Mouse (Mus musculus) kidney, embryonic 14.5 days (tissue): Measurements from ENCODE around the gene Znrf2. TPM values are rescaled to one million over a fixed set of nuclear protein-coding genes. Genes with fewer than 3 reads are reported as not detected.

Source experiments
- ATAC-seq: fragments of 200-750 bp; cut with Nextera tagmentation; 2 replicates; pipeline ENCODE4 v1.8.0; 2017; ENCODE audit warnings: moderate number of reproducible peaks, mild to moderate bottlenecking, moderate TSS enrichment, moderate library complexity; ENCODE audit not compliant: low FRiP score, low TSS enrichment
- H3K27ac ChIP-seq: fragments of 300-500 bp; sonication (generic); 2 replicates; pipeline ENCODE4 v1.5.1; 2014; ENCODE audit warnings: low read depth, mild to moderate bottlenecking, low read length, moderate library complexity, mixed read lengths
- H3K27me3 ChIP-seq: fragments of 300-500 bp; sonication (generic); 2 replicates; pipeline ENCODE4 v1.6.1; 2014; ENCODE audit warnings: mild to moderate bottlenecking, low read length; ENCODE audit not compliant: control insufficient read depth, insufficient read depth
- H3K36me3 ChIP-seq: fragments of 300-500 bp; sonication (generic); 2 replicates; pipeline ENCODE4 v1.6.1; 2014; ENCODE audit warnings: low read length, mixed read lengths; ENCODE audit not compliant: control insufficient read depth, insufficient read depth
- H3K4me1 ChIP-seq: fragments of 300-500 bp; sonication (generic); 2 replicates; pipeline ENCODE4 v1.6.1; 2014; ENCODE audit warnings: low read length, mixed read lengths; ENCODE audit not compliant: control insufficient read depth, insufficient read depth
- H3K4me2 ChIP-seq: fragments of 300-500 bp; sonication (generic); replicated peaks from 2 replicates; pipeline ENCODE4 v1.6.1; 2014; ENCODE audit warnings: low read depth, mild to moderate bottlenecking, low read length
- H3K4me3 ChIP-seq: fragments of 300-500 bp; sonication (generic); 2 replicates; pipeline ENCODE4 v1.5.1; 2014; ENCODE audit warnings: mild to moderate bottlenecking, low read length
- H3K9ac ChIP-seq: fragments of 300-500 bp; sonication (generic); 2 replicates; pipeline ENCODE4 v1.6.1; 2014; ENCODE audit warnings: low read depth, mild to moderate bottlenecking, low read length, moderate library complexity
- H3K9me3 ChIP-seq: fragments of 300-500 bp; sonication (generic); 2 replicates; pipeline ENCODE4 v1.6.1; 2016; ENCODE audit warnings: low read length; ENCODE audit not compliant: control insufficient read depth
- WGBS: fragments of 180-500 bp; shearing (Covaris S2); extraction: QIAGEN DNeasy Blood & Tissue Kit; methylation state at CpG from one replicate; pipeline ENCODE4 v1.1.7; 2014; 5-methylcytosine and 5-hydroxymethylcytosine counted together
- polyA plus RNA-seq: library from polyadenylated mRNA; unstranded; fragments of >200 nt; fragmentation: Nextera tagmentation; extraction: Ambion mirVana; gene quantifications from 2 replicates; pipeline ENCODE4 v1.2.1, GENCODE M21; 2014

Gene Znrf2
- polyA plus RNA-seq, 1 experiment from 2014 or later, result 4.5 TPM

- H3K36me3 ChIP-seq, result no peaks in the 10 kb centered on the region
- H3K4me2 ChIP-seq, result no peak overlapping the region
- H3K27me3 ChIP-seq, result no peaks in the 10 kb centered on the region
- no peaks in the 10 kb centered on the region for H3K4me1 ChIP-seq
- no peak overlapping the region for H3K4me3 ChIP-seq
- no peak overlapping the region for H3K27ac ChIP-seq
- ATAC-seq, result no peak
- H3K9ac ChIP-seq, result no peak overlapping the region
- 65% methylated on average over 5 of the region's 5 CpGs for WGBS
- H3K9me3 ChIP-seq, result no peaks in the 10 kb centered on the region; the same call in 1 of the 2 replicates
Observed at GRCm38 (mm10) chr6:54795971-54796370, 20.7 kb upstream of the Znrf2 start.

DNA sequence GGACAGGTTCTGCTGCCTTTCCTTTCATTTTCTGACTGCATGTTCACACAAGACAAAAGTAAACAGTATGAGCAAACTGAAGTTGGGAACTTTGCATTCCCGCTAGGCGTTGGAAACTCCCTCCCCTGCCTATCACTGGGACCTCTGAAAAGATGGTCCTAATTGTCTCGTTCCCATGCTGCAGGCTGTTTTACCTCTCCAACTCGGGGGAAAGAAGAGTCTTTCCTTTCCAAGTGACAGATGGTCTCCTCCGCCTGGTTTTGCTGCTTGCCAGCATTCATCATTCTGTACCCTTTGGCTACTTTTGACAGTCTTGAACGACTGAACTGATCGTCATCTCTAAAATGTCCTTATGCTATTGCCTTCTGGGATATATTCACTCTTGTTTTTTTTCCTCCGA is 14.4 kb upstream of the Znrf2 start:
- no peak for ATAC-seq
- Histone ChIP-seq H3K4me2 (no peak overlapping the region), H3K4me3 (no peak overlapping the region), H3K9ac (no peak overlapping the region), H3K27ac (no peak overlapping the region), H3K27me3 (no peaks in the 10 kb centered on the region), H3K36me3 (no peaks in the 10 kb centered on the region), H3K9me3 (no peaks in the 10 kb centered on the region; the same call in 1 of the 2 replicates), H3K4me1 (no peaks in the 10 kb centered on the region)
- 70% methylated on average over 8 of the region's 8 CpGs for WGBS

DNA sequence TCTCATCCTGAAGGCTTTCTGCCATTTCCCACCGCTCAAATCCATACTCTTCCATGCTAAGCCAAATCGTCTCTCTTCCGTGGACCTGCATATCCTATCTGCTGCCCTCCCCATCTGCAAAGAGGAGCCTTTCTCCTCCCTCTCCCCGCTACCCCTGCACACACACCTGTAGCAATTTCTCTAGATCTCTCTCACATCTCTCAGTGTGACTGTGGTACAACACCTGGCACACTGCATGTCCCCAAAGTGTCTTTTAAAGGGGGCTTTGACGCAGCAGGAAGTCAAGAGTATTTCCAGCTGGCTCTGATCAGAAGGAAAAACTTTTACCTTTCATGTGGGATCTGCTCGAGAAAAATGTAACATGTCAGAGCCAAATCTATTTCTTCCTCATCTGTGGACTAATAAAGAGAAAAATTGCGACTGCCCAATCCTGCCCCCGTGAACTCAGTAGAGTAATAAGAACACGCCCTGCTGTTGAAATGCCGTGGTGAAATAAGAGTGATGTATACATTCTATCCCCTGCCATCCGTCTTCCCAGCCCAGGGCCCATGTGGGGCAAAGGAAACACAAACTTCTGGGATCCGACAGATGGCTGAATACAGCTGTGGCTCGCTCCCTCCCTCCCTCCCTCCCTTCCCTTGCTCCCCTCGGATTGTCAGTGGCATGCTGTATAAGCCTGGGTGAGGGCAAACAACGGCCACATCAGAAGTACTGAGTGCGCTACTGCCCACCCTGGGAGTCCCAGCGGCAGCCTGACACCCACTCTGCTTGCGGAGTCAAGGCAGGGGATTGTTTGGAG is 12.5 kb upstream of the Znrf2 start:
- ATAC-seq, result no peak
- no peak overlapping the region for H3K4me3 ChIP-seq
- H3K27me3 ChIP-seq, result no peaks in the 10 kb centered on the region
- H3K9me3 ChIP-seq, result no peaks in the 10 kb centered on the region
- H3K4me1 ChIP-seq, result no peaks in the 10 kb centered on the region
- H3K27ac ChIP-seq, result no peak overlapping the region
- no peak overlapping the region for H3K9ac ChIP-seq
- no peaks in the 10 kb centered on the region for H3K36me3 ChIP-seq
- no peak overlapping the region for H3K4me2 ChIP-seq
- WGBS, result 52% methylated on average over 18 of the region's 18 CpGs

DNA sequence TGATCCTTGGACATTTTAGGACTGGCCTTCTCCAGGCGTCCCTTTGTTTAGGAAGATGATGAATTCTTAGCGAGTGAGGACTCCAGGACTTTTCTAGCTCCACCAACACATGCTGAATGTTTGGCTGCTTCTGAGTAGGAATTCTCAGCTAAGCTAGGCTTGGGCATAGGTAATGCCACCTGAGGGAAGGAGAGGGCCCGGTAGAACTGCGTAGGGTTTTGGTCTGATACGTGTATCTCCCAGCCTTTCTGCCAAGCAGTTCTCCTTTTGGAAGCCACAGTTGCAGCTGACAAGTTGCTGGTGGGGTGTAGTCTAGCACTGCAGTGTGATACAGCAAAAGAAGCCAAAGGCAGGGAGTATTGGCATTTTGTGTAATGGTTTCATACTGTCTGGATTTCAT is 10.9 kb upstream of the Znrf2 start:
- no peaks in the 10 kb centered on the region for H3K9me3 ChIP-seq
- 91% methylated on average over 5 of the region's 5 CpGs for WGBS
- no peaks in the 10 kb centered on the region for H3K27me3 ChIP-seq
- H3K36me3 ChIP-seq, result no peaks in the 10 kb centered on the region
- H3K9ac ChIP-seq, result no peak overlapping the region
- H3K4me2 ChIP-seq, result no peak overlapping the region
- ATAC-seq, result no peak
- H3K4me1 ChIP-seq, result no peaks in the 10 kb centered on the region
- H3K27ac ChIP-seq, result no peak overlapping the region
- no peak overlapping the region for H3K4me3 ChIP-seq

GRCm38 (mm10) chr6:54809531-54810313 is 7.0 kb upstream of the Znrf2 start:
- H3K4me3 ChIP-seq, result no peak overlapping the region
- no peak for ATAC-seq
- H3K27ac ChIP-seq, result no peak overlapping the region
- H3K27me3 ChIP-seq, result no peaks in the 10 kb centered on the region
- 67% methylated on average over 7 of the region's 7 CpGs for WGBS
- no peaks in the 10 kb centered on the region for H3K36me3 ChIP-seq
- H3K4me1 ChIP-seq, result no peaks in the 10 kb centered on the region
- H3K4me2 ChIP-seq, result no peak overlapping the region
- H3K9me3 ChIP-seq, result no peaks in the 10 kb centered on the region
- H3K9ac ChIP-seq, result no peak overlapping the region

DNA sequence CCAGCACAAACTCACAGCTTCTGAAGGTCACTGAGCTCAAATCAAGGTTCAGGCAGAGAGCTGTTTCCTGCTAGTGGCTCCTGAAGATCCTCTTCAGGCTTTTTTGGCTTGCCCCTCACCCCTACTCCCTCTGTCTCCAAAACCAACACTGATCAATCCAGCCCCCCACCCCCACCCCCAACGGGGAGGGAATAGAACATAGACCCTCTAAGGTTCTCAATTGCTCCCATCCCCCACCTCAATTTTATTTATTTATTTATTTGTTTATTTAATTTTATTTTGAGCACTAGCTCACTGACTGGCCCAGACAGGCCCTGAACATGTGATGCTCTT is 6.4 kb upstream of the Znrf2 start:
- H3K27me3 ChIP-seq, result no peaks in the 10 kb centered on the region
- H3K9ac ChIP-seq, result no peak overlapping the region
- no peak for ATAC-seq
- H3K9me3 ChIP-seq, result no peaks in the 10 kb centered on the region
- H3K27ac ChIP-seq, result no peak overlapping the region
- no peak overlapping the region for H3K4me2 ChIP-seq
- no peaks in the 10 kb centered on the region for H3K4me1 ChIP-seq
- H3K36me3 ChIP-seq, result no peaks in the 10 kb centered on the region
- WGBS, result 65% methylated on average over 1 of the region's 1 CpGs
- no peak overlapping the region for H3K4me3 ChIP-seq

DNA sequence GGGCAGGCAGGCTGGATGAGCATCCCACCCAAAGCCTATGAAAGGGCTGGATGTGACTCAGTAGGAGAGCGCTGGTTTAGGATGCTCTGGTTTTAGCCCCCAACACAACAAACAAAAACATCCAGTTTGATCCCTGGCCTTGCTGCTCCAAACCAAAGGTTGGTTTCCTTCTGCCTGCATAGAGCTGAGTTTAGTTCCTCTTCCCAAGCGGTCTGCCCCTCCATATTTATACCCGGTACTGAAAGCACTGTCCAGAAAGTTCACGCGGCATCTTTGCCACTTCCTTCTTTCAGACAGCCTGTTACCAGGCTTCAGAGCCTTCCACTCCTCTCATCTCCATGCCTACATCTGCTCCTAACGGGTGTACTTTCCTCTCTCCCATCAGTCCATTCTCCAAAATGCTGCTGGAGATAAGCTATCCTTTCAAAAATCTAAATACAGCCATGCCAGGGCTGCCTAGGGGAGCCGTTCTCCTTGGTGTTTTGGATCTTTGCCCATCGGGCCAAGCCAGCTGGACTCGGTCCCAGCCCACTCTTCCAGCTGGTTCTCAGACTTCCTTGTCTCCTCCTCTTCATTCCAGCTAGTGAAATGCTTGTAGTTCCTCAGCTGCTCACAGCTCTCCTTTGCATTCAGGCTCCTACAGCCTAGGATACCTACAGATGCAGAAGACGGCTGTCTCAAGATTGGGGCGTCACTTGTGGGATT is 5.0 kb upstream of the Znrf2 start:
- no peaks in the 10 kb centered on the region for H3K36me3 ChIP-seq
- no peak overlapping the region for H3K4me3 ChIP-seq
- H3K9ac ChIP-seq, result no peak overlapping the region
- H3K4me2 ChIP-seq, result no peak overlapping the region
- ATAC-seq, result no peak
- 81% methylated on average over 11 of the region's 11 CpGs for WGBS
- no peaks in the 10 kb centered on the region for H3K4me1 ChIP-seq
- H3K27me3 ChIP-seq, result no peaks in the 10 kb centered on the region
- no peaks in the 10 kb centered on the region for H3K9me3 ChIP-seq
- no peak overlapping the region for H3K27ac ChIP-seq

DNA sequence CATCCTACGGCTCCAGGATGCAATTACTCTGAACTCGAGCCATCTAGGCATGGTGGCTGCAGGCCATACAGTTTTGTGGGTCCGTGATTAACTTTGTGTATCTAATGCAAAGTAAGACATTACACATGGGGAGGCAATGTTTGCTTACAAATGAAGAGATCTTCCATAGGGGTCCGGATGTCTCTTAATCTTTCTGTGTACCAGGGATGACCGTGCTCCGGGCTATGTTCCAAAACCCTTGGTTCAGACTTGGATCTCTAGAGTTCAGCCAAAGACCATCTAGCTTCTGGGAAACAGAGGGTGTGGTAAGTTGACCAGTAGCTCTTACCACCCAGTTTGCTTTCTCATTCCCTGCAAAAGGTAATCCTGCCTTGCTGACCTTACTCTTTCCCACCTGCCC is 4.4 kb upstream of the Znrf2 start:
- WGBS, result 81% methylated on average over 6 of the region's 6 CpGs
- ATAC-seq, result no peak
- H3K4me3 ChIP-seq, result no peak overlapping the region

More for the DNA sequence above, 4.4 kb upstream of the Znrf2 start:
- Histone ChIP-seq H3K4me2 (no peak overlapping the region), H3K9ac (no peak overlapping the region), H3K27me3 (no peaks in the 10 kb centered on the region), H3K27ac (no peak overlapping the region), H3K9me3 (no peaks in the 10 kb centered on the region), H3K4me1 (no peaks in the 10 kb centered on the region), H3K36me3 (no peaks in the 10 kb centered on the region)
